In genomic region chr4:81563574-81563973, GRCm38 (mm10) we compare ENCODE assay signal across 10 mouse cellular contexts.
DNase-seq lines count a peak whose midpoint lies in the region; ATAC-seq lines count a peak whose summit lies in the region.
"Had no signal": no experiment of that assay in that cellular context is flagged by ENCODE, and none has a peak within 500 bp of the region (broad histone marks: within the 10 kb centered on the region; RNA-seq: fewer than 3 reads in every experiment).

No protein-coding gene starts in this region.

- no peak for ATAC-seq in forebrain, embryonic 11.5 days (replicated peaks; ENCODE audit: low FRiP score)
- ATAC-seq in forebrain, embryonic 12.5 days (ENCODE audit: low FRiP score), result no peak
- no peak for ATAC-seq in neural tube, embryonic 15.5 days (ENCODE audit: low FRiP score)
- ATAC-seq in intestine, embryonic 16.5 days, result no peak

- H3K4me3 ChIP-seq in forebrain, embryonic 11.5 days (ENCODE audit: low read depth, low read length), result no peak overlapping the region
- no peak overlapping the region for H3K4me3 ChIP-seq in forebrain, embryonic 12.5 days (replicated peaks)
- H3K4me3 ChIP-seq in neural tube, embryonic 15.5 days (replicated peaks), result no peak overlapping the region
- no peak overlapping the region for H3K4me3 ChIP-seq in intestine, embryonic 16.5 days (ENCODE audit: low read length)
- H3K4me3 ChIP-seq: myocyte; stomach, embryonic 15.5 days had no signal

- DNase-seq in forebrain, embryonic 11.5 days (ENCODE audit: low spot score), result no peak
- DNase-seq in left cerebral cortex, adult 18-20 months (ENCODE audit: low spot score in 2 of 2), result peak; percentile 40 to 65
- DNase-seq in left cerebral cortex, adult 11 months (ENCODE audit: low spot score), result no peak
- peak; percentile 25 for DNase-seq in heart, postnatal 4 days
- DNase-seq in thymus, postnatal 14 days, result no peak

- H3K36me3 ChIP-seq in forebrain, embryonic 11.5 days (ENCODE audit: control insufficient read depth, insufficient read depth, low read length), result no peaks in the 10 kb centered on the region
- H3K36me3 ChIP-seq in forebrain, embryonic 12.5 days (replicated peaks), result no peaks in the 10 kb centered on the region
- H3K36me3 ChIP-seq in neural tube, embryonic 15.5 days, result no peaks in the 10 kb centered on the region
- no peaks in the 10 kb centered on the region for H3K36me3 ChIP-seq in intestine, embryonic 16.5 days (ENCODE audit: control insufficient read depth, insufficient read depth, low read length)
- H3K36me3 ChIP-seq: stomach, embryonic 15.5 days had no signal

- H3K4me1 ChIP-seq in forebrain, embryonic 11.5 days (replicated peaks; ENCODE audit: control insufficient read depth, insufficient read depth, low read length), result peaks cover 5% of the 10 kb centered on the region; the same call in 1 of the 2 replicates
- H3K4me1 ChIP-seq in forebrain, embryonic 12.5 days, result peaks cover 38% of the 10 kb centered on the region
- peaks cover 25% of the 10 kb centered on the region for H3K4me1 ChIP-seq in neural tube, embryonic 15.5 days
- peaks cover 3% of the 10 kb centered on the region; the same call in 1 of the 2 replicates for H3K4me1 ChIP-seq in intestine, embryonic 16.5 days (ENCODE audit: control insufficient read depth, insufficient read depth, low read length)

- H3K9me3 ChIP-seq in forebrain, embryonic 11.5 days (ENCODE audit: control insufficient read depth, low read length), result no peaks in the 10 kb centered on the region
- H3K9me3 ChIP-seq in forebrain, embryonic 12.5 days, result no peaks in the 10 kb centered on the region
- H3K9me3 ChIP-seq in neural tube, embryonic 15.5 days (replicated peaks), result no peaks in the 10 kb centered on the region
- H3K9me3 ChIP-seq in intestine, embryonic 16.5 days (ENCODE audit: control insufficient read depth, low read length), result no peaks in the 10 kb centered on the region
- H3K9me3 ChIP-seq: stomach, embryonic 15.5 days had no signal

- WGBS in forebrain, embryonic 11.5 days, result 62% methylated on average over 10 of the region's 10 CpGs
- WGBS in forebrain, embryonic 12.5 days, result 62% methylated on average over 10 of the region's 10 CpGs
- WGBS in neural tube, embryonic 15.5 days, result 40% methylated on average over 10 of the region's 10 CpGs
- WGBS in intestine, embryonic 16.5 days, result 42% methylated on average over 10 of the region's 10 CpGs

- H3K4me2 ChIP-seq in forebrain, embryonic 11.5 days (ENCODE audit: low read depth, low read length, severe bottlenecking), result no peak overlapping the region
- H3K4me2 ChIP-seq in forebrain, embryonic 12.5 days, result no peak overlapping the region
- peak overlapping the region; percentile 25; the same call in 1 of the 2 replicates for H3K4me2 ChIP-seq in neural tube, embryonic 15.5 days
- H3K4me2 ChIP-seq in intestine, embryonic 16.5 days (ENCODE audit: low read depth, low read length), result no peak overlapping the region
- H3K4me2 ChIP-seq: stomach, embryonic 15.5 days had no signal

- H3K27me3 ChIP-seq in forebrain, embryonic 11.5 days (ENCODE audit: control insufficient read depth, insufficient read depth, low read length), result no peaks in the 10 kb centered on the region
- peaks cover 10% of the 10 kb centered on the region; the same call in 1 of the 2 replicates for H3K27me3 ChIP-seq in forebrain, embryonic 12.5 days
- no peaks in the 10 kb centered on the region for H3K27me3 ChIP-seq in neural tube, embryonic 15.5 days (replicated peaks)
- no peaks in the 10 kb centered on the region for H3K27me3 ChIP-seq in intestine, embryonic 16.5 days (replicated peaks; ENCODE audit: control insufficient read depth, insufficient read depth, low read length)
- H3K27me3 ChIP-seq: stomach, embryonic 15.5 days had no signal

- H3K27ac ChIP-seq in forebrain, embryonic 11.5 days (ENCODE audit: low read depth, low read length), result no peak overlapping the region
- no peak overlapping the region for H3K27ac ChIP-seq in forebrain, embryonic 12.5 days
- no peak overlapping the region for H3K27ac ChIP-seq in neural tube, embryonic 15.5 days (replicated peaks)
- no peak overlapping the region for H3K27ac ChIP-seq in intestine, embryonic 16.5 days (ENCODE audit: low read length)
- H3K27ac ChIP-seq: stomach, embryonic 15.5 days had no signal

- peak overlapping the region; percentile 7; the same call in 1 of the 2 replicates for H3K9ac ChIP-seq in forebrain, embryonic 11.5 days (ENCODE audit: low read length)
- no peak overlapping the region for H3K9ac ChIP-seq in forebrain, embryonic 12.5 days
- H3K9ac ChIP-seq in neural tube, embryonic 15.5 days (replicated peaks), result no peak overlapping the region
- H3K9ac ChIP-seq in intestine, embryonic 16.5 days (ENCODE audit: low read depth, low read length), result no peak overlapping the region
- H3K9ac ChIP-seq: stomach, embryonic 15.5 days had no signal

Comparison
In these comparisons a context has a peak if more than half of its experiments do, and no peak if none do; other contexts are left out.
1. DNase-seq: peak in left cerebral cortex, adult 18-20 months (2 of 2) and heart, postnatal 4 days (single experiment); none in forebrain, embryonic 11.5 days (single experiment), left cerebral cortex, adult 11 months (single experiment) and thymus, postnatal 14 days (single experiment).